Mouse (Mus musculus) brain, adult 10 weeks (tissue): ENCODE data around the gene Slamf9. TPM values are rescaled to one million over a fixed set of nuclear protein-coding genes. Genes with fewer than 3 reads are reported as not detected.

Experiments
- polyA plus RNA-seq: library from polyadenylated mRNA; stranded (reverse); fragments of 350-450 nt; fragmentation: Illumina TruSeq; extraction: RNeasy Lipid Tissue Mini Kit (QIAGEN cat#74804); gene quantifications from one replicate; pipeline ENCODE4 v1.2.3, GENCODE M21; 2015; ENCODE audit warnings: low read depth, low replicate concordance

Slamf9 gene
- 1.1 TPM for polyA plus RNA-seq

GRCm38 (mm10) chr1:172475054-172475741 lies at the start of gene Slamf9:
Gene Slamf9 (plus strand): TSS chr1:172475358.

GRCm38 (mm10) chr1:172481540-172482280 lies 6.6 kb downstream of the Slamf9 start, which contains the start of gene Igsf9:
Gene Igsf9 (plus strand): TSS chr1:172481788.

GRCm38 (mm10) chr1:172499765-172500441 lies 24.7 kb downstream of the Slamf9 start, which contains the start of gene Tagln2:
Gene Tagln2 (plus strand): TSS chr1:172500047.

GRCm38 (mm10) chr1:172520576-172521440 lies 45.6 kb downstream of the Slamf9 start, which contains the start of gene Cfap45:
Gene Cfap45 (plus strand): TSS chr1:172520801.

Other genes with a start within 250 kb of the Slamf9 start
- not detected for gene Atp1a4, start 216.9 kb upstream of the Slamf9 start, polyA plus RNA-seq
- gene Igsf8, start 213.7 kb upstream of the Slamf9 start, polyA plus RNA-seq = 168 TPM
- gene Atp1a2, start 177.3 kb upstream of the Slamf9 start, polyA plus RNA-seq = 494 TPM
- gene Kcnj9, start 146.0 kb upstream of the Slamf9 start, polyA plus RNA-seq = 91.1 TPM
- gene Kcnj10, start 134.1 kb upstream of the Slamf9 start, polyA plus RNA-seq = 128 TPM
- gene Pigm, start 98.8 kb upstream of the Slamf9 start, polyA plus RNA-seq = 5.5 TPM
- gene Igsf9, start 6.4 kb downstream of the Slamf9 start, polyA plus RNA-seq = 5.9 TPM
- gene Tagln2, start 24.7 kb downstream of the Slamf9 start, polyA plus RNA-seq = 15.7 TPM
- 4.8 TPM for gene Cfap45, start 45.4 kb downstream of the Slamf9 start, polyA plus RNA-seq
- not detected for gene Vsig8, start 80.6 kb downstream of the Slamf9 start, polyA plus RNA-seq
- gene Slamf8, start 115.2 kb downstream of the Slamf9 start, polyA plus RNA-seq = not detected
- gene Fcrl6, start 127.2 kb downstream of the Slamf9 start, polyA plus RNA-seq = not detected
- gene Dusp23, start 157.6 kb downstream of the Slamf9 start, polyA plus RNA-seq = 6.3 TPM
- not detected for gene Crp, start 222.7 kb downstream of the Slamf9 start, polyA plus RNA-seq